Mouse (Mus musculus) forebrain, embryonic 14.5 days (tissue): Measurements from ENCODE around the gene Ckap4. TPM values are rescaled to one million over a fixed set of nuclear protein-coding genes. Genes with fewer than 3 reads are reported as not detected.
A peak's percentile ranks its signal among the peaks of the same experiment; 100 is the strongest.

Source experiments
- ATAC-seq: fragments of 200-750 bp; cut with Nextera tagmentation; 2 replicates; pipeline ENCODE4 v1.8.0; 2017; ENCODE audit warnings: mild to moderate bottlenecking, moderate library complexity
- DNase-seq: peaks from one replicate; pipeline ENCODE4 v3.0.0-alpha.2; 2015; ENCODE audit warnings: low spot score
- H3K27ac ChIP-seq: fragments of 300-500 bp; sonication (generic); 2 replicates; pipeline ENCODE4 v1.5.1; 2014; ENCODE audit warnings: low read depth, mild to moderate bottlenecking, control low read depth, low read length, moderate library complexity
- H3K27me3 ChIP-seq: fragments of 300-500 bp; sonication (generic); replicated peaks from 2 replicates; pipeline ENCODE4 v1.6.1; 2014; ENCODE audit warnings: low read length, control low read depth, mixed read lengths; ENCODE audit not compliant: control insufficient read depth, insufficient read depth
- H3K36me3 ChIP-seq: fragments of 300-500 bp; sonication (generic); 2 replicates; pipeline ENCODE4 v1.6.1; 2014; ENCODE audit warnings: low read length, control low read depth; ENCODE audit not compliant: control insufficient read depth, insufficient read depth
- H3K4me1 ChIP-seq: fragments of 300-500 bp; sonication (generic); 2 replicates; pipeline ENCODE4 v1.6.1; 2014; ENCODE audit warnings: antibody characterized with exemption, low read length, control low read depth; ENCODE audit not compliant: control insufficient read depth, insufficient read depth
- H3K4me2 ChIP-seq: fragments of 300-500 bp; sonication (generic); 2 replicates; pipeline ENCODE4 v1.6.1; 2014; ENCODE audit warnings: mild to moderate bottlenecking, control low read depth, low read length
- H3K4me3 ChIP-seq: fragments of 300-500 bp; sonication (generic); 2 replicates; pipeline ENCODE4 v1.5.1; 2014; ENCODE audit warnings: low read depth, low read length, control low read depth
- H3K9ac ChIP-seq: fragments of 300-500 bp; sonication (generic); 2 replicates; pipeline ENCODE4 v1.6.1; 2014; ENCODE audit warnings: mild to moderate bottlenecking, low read length, control low read depth, moderate library complexity
- H3K9me3 ChIP-seq: fragments of 300-500 bp; sonication (generic); replicated peaks from 2 replicates; pipeline ENCODE4 v1.6.1; 2016; ENCODE audit warnings: low read length, control low read depth, mixed read lengths; ENCODE audit not compliant: control insufficient read depth
- WGBS: fragments of 180-500 bp; shearing (Covaris S2); extraction: QIAGEN DNeasy Blood & Tissue Kit; methylation state at CpG from one replicate; pipeline ENCODE4 v1.1.7; 2014; 5-methylcytosine and 5-hydroxymethylcytosine counted together
- polyA plus RNA-seq: library from polyadenylated mRNA; unstranded; fragments of >200 nt; fragmentation: Nextera tagmentation; extraction: Ambion mirVana; gene quantifications from 2 replicates; pipeline ENCODE4 v1.2.1, GENCODE M21; 2014

The Ckap4 gene
- polyA plus RNA-seq, 1 experiment from 2014 or later = 40.1 TPM

DNA sequence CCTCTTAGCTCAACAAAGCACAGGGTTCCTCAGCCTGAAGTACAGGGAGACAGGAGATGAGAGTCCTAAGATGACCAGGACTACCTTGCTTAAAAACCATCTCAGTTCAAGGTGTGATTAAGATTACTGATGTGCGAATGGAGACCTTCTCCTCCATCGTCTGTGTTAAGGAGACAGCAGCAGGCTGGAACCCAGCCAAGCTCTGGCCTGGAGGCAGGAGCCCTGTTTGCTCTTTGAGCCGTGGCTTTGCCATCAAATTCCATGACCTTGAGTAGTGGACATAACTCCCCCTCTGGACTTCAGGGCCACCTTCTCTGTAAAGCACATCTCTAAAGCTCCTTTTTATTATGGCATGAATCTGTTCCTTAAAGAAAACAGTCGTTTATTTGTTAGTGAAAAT is 2.0 kb upstream of the Ckap4 start:
- Histone ChIP-seq H3K27me3 (no peaks in the 10 kb centered on the region), H3K4me3 (no peak overlapping the region), H3K4me1 (peaks cover 18% of the 10 kb centered on the region), H3K4me2 (no peak overlapping the region), H3K9ac (no peak overlapping the region), H3K36me3 (0 out of 2 replicates have a peak, but pooled peaks cover 4% of the 10 kb centered on the region), H3K9me3 (no peaks in the 10 kb centered on the region), H3K27ac (no peak overlapping the region)
- 50% methylated on average over 4 of the region's 4 CpGs for WGBS
- DNase-seq (no peak), ATAC-seq (no peak)

DNA sequence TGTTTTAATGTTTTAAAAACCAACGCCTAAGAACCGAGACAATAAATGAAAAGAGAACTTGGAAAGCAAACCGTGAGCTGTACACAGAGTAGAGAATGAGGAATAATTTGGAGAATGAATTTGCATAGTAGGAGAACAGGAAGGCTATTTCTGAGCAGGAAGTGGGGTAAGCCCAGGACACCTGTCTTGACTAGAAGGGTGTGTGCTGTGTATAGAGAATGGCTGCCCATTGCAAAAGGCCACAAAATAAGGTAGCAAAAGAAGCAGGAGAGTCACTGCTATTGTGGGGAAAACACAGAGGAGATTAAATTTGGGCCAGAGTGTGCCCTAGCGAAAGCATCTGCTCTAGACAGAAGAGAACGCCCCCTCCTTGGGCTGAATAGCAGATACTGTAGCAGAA is 1.6 kb upstream of the Ckap4 start:
- H3K27ac ChIP-seq = no peak overlapping the region
- 70% methylated on average over 5 of the region's 5 CpGs for WGBS
- no peak overlapping the region for H3K4me2 ChIP-seq
- no peak overlapping the region for H3K4me3 ChIP-seq
- ATAC-seq = no peak
- 0 out of 2 replicates have a peak, but pooled peaks cover 5% of the 10 kb centered on the region for H3K36me3 ChIP-seq
- peaks cover 22% of the 10 kb centered on the region for H3K4me1 ChIP-seq
- no peaks in the 10 kb centered on the region for H3K9me3 ChIP-seq
- no peak for DNase-seq
- H3K9ac ChIP-seq = no peak overlapping the region
- H3K27me3 ChIP-seq = no peaks in the 10 kb centered on the region

DNA sequence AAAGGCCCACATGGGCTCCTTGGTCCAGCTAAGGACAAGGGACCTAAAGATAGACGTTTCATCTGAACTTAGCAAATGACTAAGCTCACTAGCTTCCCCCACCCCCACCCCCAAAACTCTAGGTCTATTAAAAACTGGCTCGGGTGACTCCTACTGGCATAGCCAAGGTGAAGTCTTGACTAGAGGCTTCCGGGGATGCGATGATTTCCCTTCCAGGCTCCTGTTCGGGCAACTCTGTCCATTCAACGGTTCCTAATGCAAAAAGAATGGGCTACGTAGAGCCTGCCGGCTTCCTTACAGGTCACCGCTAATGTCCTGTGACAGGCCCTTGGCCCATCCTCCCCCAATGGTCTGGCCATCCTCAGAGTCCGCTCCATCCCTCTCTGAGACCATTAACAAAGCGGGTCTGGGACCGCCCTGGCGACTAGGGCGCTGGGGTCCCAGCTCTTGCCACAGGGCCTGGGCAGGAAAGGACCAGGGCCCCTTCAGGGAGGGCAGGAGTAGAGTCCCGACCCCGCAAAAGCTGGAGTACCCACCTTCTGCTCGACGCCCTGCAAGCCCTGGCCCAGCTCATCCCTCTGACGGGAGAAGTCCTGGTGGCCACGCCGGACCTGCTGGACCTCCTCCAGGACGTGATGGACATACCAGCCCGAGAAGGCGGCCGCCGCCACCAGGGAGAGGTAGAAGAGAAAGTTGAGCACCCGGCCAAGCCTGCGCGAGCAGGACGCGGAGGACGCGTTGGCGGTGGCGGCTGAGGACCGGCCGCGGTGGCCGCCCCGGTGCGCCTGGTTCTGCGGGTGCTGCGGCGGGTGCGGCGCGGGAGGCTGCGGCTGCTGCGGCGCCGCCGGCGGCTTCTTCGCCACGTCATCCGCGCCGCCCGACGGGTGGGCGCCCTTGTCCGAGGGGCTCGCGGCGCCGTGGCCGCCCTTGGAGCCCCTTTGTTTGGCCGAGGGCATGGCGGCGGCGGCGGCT is 665 bp downstream of the Ckap4 start:
- WGBS = under 1% methylated on average over 55 of the region's 72 CpGs
- ATAC-seq = peak; percentile 64
- H3K27ac ChIP-seq = peak overlapping the region; percentile 77

DNA sequence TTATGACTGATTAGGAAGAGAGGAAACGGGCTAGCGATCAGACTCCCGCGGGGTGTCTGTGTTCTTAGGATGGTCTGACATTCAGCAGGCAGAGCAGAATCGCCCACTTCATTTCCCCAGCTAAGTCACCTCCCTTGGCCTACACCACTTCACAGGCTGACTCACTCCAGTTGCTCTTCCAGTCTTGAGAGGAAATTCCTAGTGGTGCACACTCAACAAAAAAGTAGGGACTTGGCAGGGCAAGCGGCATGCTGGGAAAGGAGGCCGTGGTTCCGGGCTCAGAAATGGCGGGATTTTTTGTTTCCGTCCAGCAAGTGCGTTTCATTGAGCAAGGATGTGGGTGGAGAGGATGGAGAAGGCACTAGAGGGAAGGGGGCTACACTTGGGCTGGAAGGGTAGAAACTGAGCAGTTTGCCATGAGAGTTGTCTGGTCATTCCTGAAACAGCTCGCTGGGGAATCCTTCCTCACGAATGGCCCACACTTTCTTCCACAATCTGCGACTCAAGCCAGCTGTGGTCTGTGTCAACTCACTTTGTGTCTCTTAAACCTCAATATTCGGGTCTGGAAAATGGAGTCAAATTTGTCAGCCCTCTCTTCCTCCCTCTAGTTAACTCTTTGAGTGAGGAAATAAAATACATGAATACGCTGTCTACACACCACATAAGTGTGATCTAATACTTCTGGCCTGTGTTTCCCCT is 1.5 kb downstream of the Ckap4 start:
- peak; percentile 16 for DNase-seq
- H3K9me3 ChIP-seq = no peaks in the 10 kb centered on the region

More for the DNA sequence above, 665 bp downstream of the Ckap4 start:
- Histone ChIP-seq H3K4me1 (peaks cover 28% of the 10 kb centered on the region), H3K4me2 (peak overlapping the region; percentile 89), H3K4me3 (peak overlapping the region; percentile 83), H3K27me3 (no peaks in the 10 kb centered on the region), H3K9me3 (no peaks in the 10 kb centered on the region), H3K9ac (peak overlapping the region; percentile 95), H3K36me3 (peaks cover 13% of the 10 kb centered on the region)
- peak; percentile 45 for DNase-seq

DNA sequence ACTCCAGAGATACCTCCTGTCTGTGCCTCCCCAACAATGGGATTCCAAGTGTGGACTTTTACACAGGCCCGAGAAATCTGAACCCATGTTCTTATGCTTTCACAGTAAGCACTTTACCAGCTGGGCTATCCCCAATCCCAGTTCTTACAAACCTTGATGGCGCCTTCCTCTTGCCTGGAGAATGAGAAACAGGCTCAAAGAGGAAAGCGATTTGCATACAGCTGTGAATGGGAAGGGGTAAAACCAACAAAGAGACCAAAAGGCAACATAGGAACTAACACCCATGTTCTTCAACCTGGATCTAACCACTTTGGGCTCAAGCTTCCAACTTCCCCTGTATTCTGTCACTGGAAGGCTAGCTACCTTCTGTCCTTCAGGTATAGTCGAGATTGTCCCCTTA is 2.3 kb downstream of the Ckap4 start:
- no peaks in the 10 kb centered on the region for H3K27me3 ChIP-seq
- H3K9me3 ChIP-seq = no peaks in the 10 kb centered on the region
- H3K4me1 ChIP-seq = peaks cover 28% of the 10 kb centered on the region
- H3K36me3 ChIP-seq = peaks cover 29% of the 10 kb centered on the region
- WGBS = 84% methylated on average over 4 of the region's 4 CpGs
- peak overlapping the region; percentile 35 for H3K9ac ChIP-seq
- no peak overlapping the region; the same call in 1 of the 2 replicates for H3K27ac ChIP-seq
- DNase-seq = peak; percentile 41
- peak overlapping the region; percentile 89 for H3K4me2 ChIP-seq
- ATAC-seq = no peak
- H3K4me3 ChIP-seq = peak overlapping the region; percentile 83; the same call in 1 of the 2 replicates

More for the DNA sequence above, 1.5 kb downstream of the Ckap4 start:
- H3K36me3 ChIP-seq = peaks cover 21% of the 10 kb centered on the region
- H3K4me3 ChIP-seq = peak overlapping the region; percentile 83
- H3K27me3 ChIP-seq = no peaks in the 10 kb centered on the region
- H3K4me1 ChIP-seq = peaks cover 28% of the 10 kb centered on the region
- 79% methylated on average over 16 of the region's 16 CpGs for WGBS
- H3K4me2 ChIP-seq = peak overlapping the region; percentile 89
- ATAC-seq = no peak
- no peak overlapping the region for H3K27ac ChIP-seq
- peak overlapping the region; percentile 95 for H3K9ac ChIP-seq

DNA sequence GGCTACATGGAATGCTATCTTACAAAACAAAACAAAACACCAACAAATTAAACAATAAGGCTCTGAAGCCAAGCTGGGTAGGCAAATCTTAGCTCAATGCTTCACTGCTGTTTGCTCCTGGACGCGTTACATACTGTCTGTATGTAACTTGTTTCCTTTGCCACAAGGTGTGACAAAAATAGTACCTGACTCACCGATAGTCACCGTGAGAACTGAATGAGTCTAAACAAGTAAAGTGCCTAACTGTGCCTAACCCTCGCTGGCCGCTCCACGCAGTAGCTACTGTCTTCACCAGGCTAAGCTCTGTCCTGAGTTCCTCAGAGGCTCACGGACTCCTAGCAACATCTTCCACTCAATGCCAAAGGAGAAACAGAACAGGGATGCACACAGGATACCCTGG is 3.5 kb downstream of the Ckap4 start:
- no peaks in the 10 kb centered on the region for H3K27me3 ChIP-seq
- WGBS = 93% methylated on average over 8 of the region's 8 CpGs
- H3K27ac ChIP-seq = no peak overlapping the region
- DNase-seq (no peak), ATAC-seq (no peak)
- H3K36me3 ChIP-seq = peaks cover 37% of the 10 kb centered on the region
- no peaks in the 10 kb centered on the region for H3K9me3 ChIP-seq
- H3K4me2 ChIP-seq = peak overlapping the region; percentile 89; the same call in 1 of the 2 replicates
- no peak overlapping the region for H3K4me3 ChIP-seq
- H3K9ac ChIP-seq = no peak overlapping the region
- H3K4me1 ChIP-seq = peaks cover 28% of the 10 kb centered on the region

DNA sequence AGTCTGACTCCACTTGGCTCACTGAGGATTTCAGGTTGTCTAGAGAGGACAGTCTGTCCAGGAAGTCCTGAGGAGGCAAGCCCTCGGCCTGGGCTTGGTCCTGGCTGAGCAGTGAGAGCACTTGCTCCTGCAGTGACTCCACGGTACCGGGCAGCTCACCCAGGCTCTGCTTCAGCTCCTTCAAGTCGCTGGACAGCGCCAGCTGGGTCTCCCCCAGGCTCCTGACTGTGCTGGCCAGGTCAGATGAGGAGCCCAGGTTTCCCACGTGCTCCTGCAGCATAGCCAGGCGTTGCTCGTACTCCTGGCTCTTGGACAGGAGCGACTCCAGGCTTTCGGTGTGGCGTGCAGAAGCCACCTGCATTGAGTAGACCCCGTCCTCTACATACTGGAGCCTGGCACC is 6.2 kb downstream of the Ckap4 start:
- DNase-seq = no peak
- Histone ChIP-seq H3K4me3 (no peak overlapping the region), H3K27ac (no peak overlapping the region), H3K4me2 (no peak overlapping the region), H3K9ac (no peak overlapping the region), H3K9me3 (no peaks in the 10 kb centered on the region), H3K27me3 (no peaks in the 10 kb centered on the region), H3K4me1 (peaks cover 27% of the 10 kb centered on the region), H3K36me3 (peaks cover 48% of the 10 kb centered on the region)
- ATAC-seq = no peak
- WGBS = 85% methylated on average over 12 of the region's 12 CpGs

DNA sequence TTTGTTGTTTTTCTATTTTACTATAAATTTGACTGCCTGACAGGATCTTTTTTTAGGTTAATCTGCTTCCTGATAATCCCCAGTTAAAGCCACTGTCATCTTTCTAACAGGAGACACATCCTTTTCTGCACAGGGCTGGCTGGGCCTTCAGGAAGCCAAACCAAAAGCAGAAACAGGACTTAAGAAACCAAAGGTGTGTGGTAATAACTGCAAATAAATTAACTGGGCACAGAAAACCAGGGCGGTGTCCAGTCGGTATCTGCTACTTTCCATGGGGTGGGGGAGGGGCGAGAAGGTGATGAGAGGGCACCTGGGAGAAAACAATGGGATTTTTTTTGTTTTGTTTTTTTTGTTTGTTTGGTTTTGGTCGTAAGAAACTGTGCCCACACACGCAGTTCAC is 6.8 kb downstream of the Ckap4 start:
- DNase-seq (no peak), ATAC-seq (no peak)
- Histone ChIP-seq H3K9ac (no peak overlapping the region), H3K9me3 (no peaks in the 10 kb centered on the region), H3K27ac (no peak overlapping the region), H3K4me1 (peaks cover 22% of the 10 kb centered on the region), H3K36me3 (peaks cover 48% of the 10 kb centered on the region), H3K27me3 (no peaks in the 10 kb centered on the region), H3K4me3 (no peak overlapping the region), H3K4me2 (no peak overlapping the region)
- WGBS = 84% methylated on average over 5 of the region's 5 CpGs
